Mouse (Mus musculus) B cell, adult 2 months (primary cell): ENCODE data around the gene Olfr727.

Experiments
- DNase-seq, 2 experiments: peaks; one replicate each; pipeline ENCODE4 v3.0.0; 2022

The Olfr727 gene

GRCm38 (mm10) chr14:50122886-50123285 lies at the start of gene Olfr727:
Gene Olfr727 (plus strand): TSS chr14:50123186.
- no peak for DNase-seq

- DNase-seq = no peak
These were observed 32.1 kb upstream of the Olfr727 start, which contains the start of gene Olfr726 for GRCm38 (mm10) chr14:50090853-50091252. Gene Olfr726 (minus strand): TSS chr14:50090953.

GRCm38 (mm10) chr14:50142580-50142979 lies 19.6 kb downstream of the Olfr727 start, which contains the start of gene Olfr728:
Gene Olfr728 (minus strand): TSS chr14:50142680.
- DNase-seq = no peak

GRCm38 (mm10) chr14:50152810-50153209 lies 29.8 kb downstream of the Olfr727 start, which contains the start of gene Olfr729:
Gene Olfr729 (minus strand): TSS chr14:50152910.
- DNase-seq = no peak
